Mouse (Mus musculus) thymus, adult 2 months (tissue): Measurements from ENCODE around the gene Gsdme. TPM values are rescaled to one million over a fixed set of nuclear protein-coding genes. Genes with fewer than 3 reads are reported as not detected.
A peak's percentile ranks its signal among the peaks of the same experiment; 100 is the strongest.

ENCODE experiments used
- DNase-seq: peaks from one replicate; pipeline ENCODE4 v3.0.0; 2021
- H3K27ac ChIP-seq: fragments of 200-500 bp; 2 replicates; pipeline ENCODE4 v1.5.1; 2012; ENCODE audit warnings: low read length, control low read depth; ENCODE audit not compliant: control insufficient read depth, insufficient read depth
- H3K27me3 ChIP-seq: fragments of 200-500 bp; 2 replicates; pipeline ENCODE4 v1.6.1; 2012; ENCODE audit warnings: mild to moderate bottlenecking, low read length, moderate library complexity, mixed read lengths; ENCODE audit not compliant: control insufficient read depth, insufficient read depth
- H3K36me3 ChIP-seq: fragments of 200-500 bp; 2 replicates; pipeline ENCODE4 v1.6.1; 2012; ENCODE audit warnings: mild to moderate bottlenecking, low read length, moderate library complexity; ENCODE audit not compliant: control insufficient read depth, insufficient read depth
- H3K4me1 ChIP-seq: fragments of 200-500 bp; replicated peaks from 2 replicates; pipeline ENCODE4 v1.6.1; 2012; ENCODE audit warnings: low read length; ENCODE audit not compliant: control insufficient read depth, insufficient read depth
- H3K4me3 ChIP-seq: fragments of 200-500 bp; 2 replicates; pipeline ENCODE4 v1.5.1; 2012; ENCODE audit warnings: mild to moderate bottlenecking, low read length, control low read depth, moderate library complexity; ENCODE audit not compliant: control insufficient read depth, insufficient read depth
- CTCF ChIP-seq: fragments of 200-500 bp; IDR thresholded peaks from 2 replicates; pipeline ENCODE4 v1.5.1; 2012; ENCODE audit warnings: mild to moderate bottlenecking, control low read depth, low read length, moderate library complexity, borderline replicate concordance; ENCODE audit not compliant: control insufficient read depth, poor library complexity, insufficient read depth; ENCODE audit errors: extremely low read depth
- POLR2A ChIP-seq: fragments of 200-500 bp; IDR thresholded peaks from 2 replicates; pipeline ENCODE4 v1.6.1; 2012; ENCODE audit warnings: mild to moderate bottlenecking, low read length, control low read depth, moderate library complexity; ENCODE audit not compliant: control insufficient read depth, poor library complexity, insufficient read depth; ENCODE audit errors: extremely low read depth
- WGBS: fragments of 180-500 bp; shearing (Covaris S2); methylation state at CpG from one replicate; pipeline ENCODE4 v1.1.7; 2018; 5-methylcytosine and 5-hydroxymethylcytosine counted together
- polyA plus RNA-seq: library from polyadenylated mRNA; depleted of rRNA; stranded (reverse); fragments of >200 nt; gene quantifications from 2 replicates; pipeline ENCODE4 v1.2.3, GENCODE M21; 2012

Gene Gsdme
- polyA plus RNA-seq, 1 experiment = 0.59 TPM

DNA sequence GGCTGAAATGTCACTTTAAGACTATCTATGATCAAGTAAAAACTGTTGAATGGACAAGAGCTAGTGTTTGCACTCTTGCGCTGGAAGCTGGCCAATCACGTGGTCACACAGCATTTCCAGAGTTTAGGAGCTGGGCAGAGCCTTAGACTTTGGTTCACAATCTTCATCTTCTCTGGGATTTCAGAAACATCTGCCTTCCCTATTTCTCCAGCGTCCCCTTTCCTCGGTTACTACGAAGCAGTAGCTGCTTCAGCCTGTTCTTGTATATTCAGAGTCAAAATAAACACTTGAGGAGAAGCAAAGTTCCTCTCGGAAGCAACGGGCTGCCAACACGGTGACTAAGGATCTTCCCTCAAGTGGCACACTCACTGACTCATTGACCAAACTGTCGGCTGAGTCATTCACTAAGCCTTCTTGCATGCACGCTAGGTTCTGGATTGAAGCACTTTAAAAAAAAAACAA is 8.9 kb downstream of the Gsdme start:
- Histone ChIP-seq H3K4me3 (no peak overlapping the region), H3K27me3 (no peaks in the 10 kb centered on the region), H3K36me3 (no peaks in the 10 kb centered on the region), H3K27ac (no peak overlapping the region), H3K4me1 (peaks cover 11% of the 10 kb centered on the region)
- DNase-seq = no peak
- no peak for TF ChIP-seq CTCF
- TF ChIP-seq POLR2A = no peak
- WGBS = 33% methylated on average over 10 of the region's 10 CpGs

DNA sequence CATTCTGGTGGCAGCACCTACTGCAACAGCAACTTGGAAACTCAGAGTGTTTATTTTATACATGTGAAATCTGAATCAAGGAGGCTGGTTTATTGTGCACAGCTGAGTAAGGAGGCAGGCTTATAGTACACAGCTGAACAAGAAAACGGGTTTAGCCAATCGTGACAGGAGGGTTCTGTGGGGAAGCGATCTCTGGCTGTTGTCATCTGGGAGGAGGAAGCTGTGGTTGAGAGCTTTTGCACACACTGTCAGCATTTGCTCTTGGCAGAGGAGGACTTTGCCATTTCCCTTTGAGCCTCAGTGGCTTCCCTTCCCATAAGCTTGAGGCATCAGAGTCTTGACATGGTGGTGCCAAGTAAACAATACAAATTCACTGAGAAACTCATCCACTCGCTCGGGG is 11.0 kb downstream of the Gsdme start:
- WGBS = 3% methylated on average over 5 of the region's 5 CpGs
- Histone ChIP-seq H3K4me1 (peaks cover 11% of the 10 kb centered on the region), H3K4me3 (no peak overlapping the region), H3K27ac (peak overlapping the region; percentile 98), H3K36me3 (no peaks in the 10 kb centered on the region), H3K27me3 (no peaks in the 10 kb centered on the region)
- TF ChIP-seq CTCF (no peak), POLR2A (no peak)
- DNase-seq = peak; percentile 69

DNA sequence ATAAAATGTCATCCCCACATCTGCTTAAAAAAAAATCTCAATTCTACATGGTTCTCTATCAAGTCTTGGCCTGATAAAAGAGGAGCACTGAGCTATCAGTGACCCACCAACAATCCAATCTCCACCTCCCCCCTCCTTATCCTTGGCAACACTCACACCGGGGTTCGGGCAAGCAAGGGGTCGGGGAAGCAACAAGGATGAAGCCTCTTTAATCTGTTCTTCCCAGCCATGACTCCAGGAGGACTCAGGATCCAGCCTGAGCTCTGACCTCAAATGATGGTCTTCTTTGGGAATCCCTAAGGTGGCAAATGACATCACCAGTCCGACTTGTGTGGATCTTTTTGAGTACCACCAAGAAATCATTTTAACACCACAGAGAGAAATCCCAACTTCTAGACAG is 15.9 kb downstream of the Gsdme start:
- H3K27me3 ChIP-seq = no peaks in the 10 kb centered on the region
- H3K27ac ChIP-seq = no peak overlapping the region
- 96% methylated on average over 4 of the region's 4 CpGs for WGBS
- TF ChIP-seq POLR2A (no peak), CTCF (no peak)
- H3K4me1 ChIP-seq = peaks cover 7% of the 10 kb centered on the region
- no peak for DNase-seq
- H3K4me3 ChIP-seq = no peak overlapping the region
- no peaks in the 10 kb centered on the region for H3K36me3 ChIP-seq

DNA sequence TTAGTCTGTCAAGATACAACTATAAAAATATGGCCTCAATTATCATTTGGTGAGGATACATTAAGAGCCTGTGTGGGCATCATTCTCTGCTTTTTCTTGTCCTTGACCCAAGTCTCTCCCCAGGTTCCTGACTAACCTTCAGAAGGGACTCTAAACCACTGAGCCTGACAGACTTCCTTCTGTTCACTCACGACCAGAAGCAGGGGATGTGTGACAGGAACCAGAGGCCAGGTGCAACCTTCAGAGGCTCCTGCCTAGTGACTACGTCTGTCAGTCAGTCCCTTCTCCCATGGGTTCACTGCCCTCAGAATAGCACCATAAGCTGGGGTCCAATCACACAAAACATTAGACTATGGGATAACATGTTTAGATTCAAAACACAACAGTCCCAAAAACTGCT is 16.3 kb downstream of the Gsdme start:
- WGBS = 6% methylated on average over 2 of the region's 2 CpGs
- no peak overlapping the region for H3K27ac ChIP-seq
- no peaks in the 10 kb centered on the region for H3K36me3 ChIP-seq
- TF ChIP-seq POLR2A (no peak), CTCF (no peak)
- DNase-seq = peak; percentile 18
- H3K4me3 ChIP-seq = no peak overlapping the region
- peaks cover 4% of the 10 kb centered on the region for H3K4me1 ChIP-seq
- H3K27me3 ChIP-seq = no peaks in the 10 kb centered on the region

DNA sequence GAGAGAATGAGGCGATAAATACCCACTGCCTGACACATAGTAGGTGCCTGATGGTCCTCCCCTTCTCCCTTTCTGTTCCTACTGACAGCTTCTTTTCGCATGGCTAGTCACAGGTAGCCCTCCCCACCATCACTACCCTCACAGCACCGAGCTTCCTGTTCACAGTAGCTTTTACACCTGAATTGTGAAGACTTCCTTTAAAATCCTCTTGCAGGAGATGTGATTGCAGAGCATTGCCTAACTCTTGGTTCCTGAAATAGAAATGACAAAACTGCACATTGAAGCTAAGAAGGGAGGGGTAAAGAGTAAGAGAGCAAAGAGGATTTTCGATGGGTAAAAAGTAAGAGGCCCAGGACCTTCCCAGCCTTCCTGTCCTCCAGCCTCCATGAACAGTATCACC is 18.7 kb downstream of the Gsdme start:
- no peak overlapping the region for H3K27ac ChIP-seq
- peaks cover 9% of the 10 kb centered on the region for H3K4me1 ChIP-seq
- H3K36me3 ChIP-seq = no peaks in the 10 kb centered on the region
- 47% methylated on average over 4 of the region's 4 CpGs for WGBS
- no peaks in the 10 kb centered on the region for H3K27me3 ChIP-seq
- H3K4me3 ChIP-seq = no peak overlapping the region
- TF ChIP-seq POLR2A (no peak), CTCF (no peak)
- no peak for DNase-seq

DNA sequence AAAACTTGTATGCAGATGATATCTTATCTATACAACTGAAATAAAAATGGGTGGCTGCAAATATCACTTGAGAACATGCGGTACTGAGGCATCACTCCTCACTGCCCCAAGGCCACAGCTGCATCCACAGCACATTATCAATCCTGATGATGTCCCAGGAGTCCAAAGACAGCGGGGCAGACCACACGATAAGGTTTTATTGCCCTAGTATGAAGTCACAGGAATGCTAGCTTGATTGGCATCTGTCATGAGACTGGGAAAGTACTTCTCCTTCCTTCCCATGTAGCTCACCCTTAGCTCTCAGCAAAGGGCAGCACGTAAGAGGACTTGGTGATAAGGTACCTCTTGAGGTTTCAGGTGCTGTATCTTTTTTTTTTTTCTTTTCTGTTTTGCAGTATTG is 19.5 kb downstream of the Gsdme start:
- H3K36me3 ChIP-seq = no peaks in the 10 kb centered on the region
- H3K27ac ChIP-seq = no peak overlapping the region
- WGBS = 94% methylated on average over 4 of the region's 4 CpGs
- no peak for TF ChIP-seq POLR2A
- TF ChIP-seq CTCF = no peak
- H3K4me3 ChIP-seq = no peak overlapping the region
- no peak for DNase-seq
- H3K4me1 ChIP-seq = peaks cover 9% of the 10 kb centered on the region
- no peaks in the 10 kb centered on the region for H3K27me3 ChIP-seq

DNA sequence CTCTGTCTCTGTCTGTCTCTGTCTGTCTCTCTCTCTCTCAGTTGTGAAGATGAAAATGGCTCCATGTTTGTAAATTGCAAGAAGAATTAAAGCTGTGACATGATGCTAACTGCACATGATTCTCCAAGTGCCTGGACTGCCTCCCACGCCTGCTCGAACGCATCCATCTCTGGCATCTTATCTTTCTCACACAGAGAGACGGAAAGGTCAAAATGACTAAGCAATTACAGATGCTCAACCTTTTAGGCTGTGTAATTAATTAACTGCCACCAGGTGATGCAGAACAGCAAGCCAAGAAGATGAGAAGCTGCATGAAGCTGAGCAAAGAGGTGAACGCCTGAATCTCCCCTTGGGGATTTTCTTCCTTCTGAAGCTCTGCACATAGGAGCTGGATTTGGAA is 23.2 kb downstream of the Gsdme start:
- no peaks in the 10 kb centered on the region for H3K36me3 ChIP-seq

More for the DNA sequence above, 23.2 kb downstream of the Gsdme start:
- DNase-seq = no peak
- Histone ChIP-seq H3K27ac (no peak overlapping the region), H3K4me3 (no peak overlapping the region), H3K27me3 (no peaks in the 10 kb centered on the region), H3K4me1 (peaks cover 7% of the 10 kb centered on the region; the same call in 1 of the 2 replicates)
- 96% methylated on average over 5 of the region's 5 CpGs for WGBS
- TF ChIP-seq POLR2A (no peak), CTCF (no peak)
